Mouse (Mus musculus) T-helper 1 cell (primary cell): Measurements from ENCODE around the gene Fmnl1.

ENCODE experiments used
- in situ Hi-C: fragments of 300-600 bp; cut with MboI, MseI; formaldehyde crosslinking; loops from one replicate; pipeline ENCODE4 v1.15.1; 2025; ENCODE audit warnings: high pct_unique_total_duplicates

Gene Fmnl1

DNA sequence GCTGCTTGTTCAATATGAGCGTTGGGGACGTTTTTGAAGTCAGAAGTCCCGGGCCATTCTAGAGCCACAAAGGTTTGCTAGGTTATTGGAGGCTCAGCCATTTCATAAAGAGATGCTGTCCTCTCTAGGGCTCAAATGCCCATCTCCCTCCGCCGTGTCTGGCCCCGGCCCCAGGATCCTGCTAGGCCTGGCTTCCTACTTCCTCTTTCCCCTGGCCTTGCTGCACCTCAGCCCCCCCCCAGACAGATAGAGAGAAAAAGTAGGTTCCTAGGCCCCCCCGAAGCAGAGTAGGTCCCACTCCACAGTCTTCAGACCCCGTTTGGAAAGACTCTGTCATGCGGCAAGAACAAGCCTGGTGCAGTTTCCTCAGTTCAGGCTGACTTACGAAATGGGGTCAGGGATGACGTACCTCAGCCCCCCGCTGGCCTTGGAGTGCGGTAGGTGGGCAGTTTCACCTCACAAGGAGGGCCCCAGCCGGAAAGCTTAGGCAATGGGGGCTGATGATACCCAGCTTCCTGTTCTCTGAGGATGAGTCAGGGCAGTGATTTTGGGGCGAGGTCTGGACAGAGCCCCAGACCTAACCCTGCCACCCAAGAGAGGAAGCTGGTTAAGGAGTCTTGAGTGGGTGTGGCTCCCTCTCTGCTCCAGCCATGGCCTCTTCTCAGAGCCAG is 7.0 kb downstream of the Fmnl1 start:
- in situ Hi-C loops: loop anchor here (10.0 kb wide), 1 partner anchor 87 kb away; the partner anchor contains the start of gene Map3k14

DNA sequence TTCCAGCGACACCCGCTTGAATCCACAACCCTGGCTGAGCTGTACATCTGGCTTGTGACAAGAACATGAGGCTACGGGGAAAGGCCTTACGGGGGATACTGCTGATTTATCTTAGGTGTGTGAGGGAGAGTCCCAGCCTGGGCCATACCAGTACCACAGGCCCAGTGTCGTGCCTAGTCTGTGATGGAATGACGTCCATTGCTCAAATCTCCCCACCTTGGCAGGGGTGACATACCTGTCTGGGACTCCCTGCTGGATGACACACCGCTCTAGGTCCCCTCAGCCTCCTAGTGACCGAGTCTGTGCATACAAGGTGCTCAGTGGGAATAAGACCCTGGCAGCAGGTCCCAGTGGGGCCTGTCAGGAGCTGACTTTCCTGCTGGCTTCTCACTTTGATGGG is 7.8 kb downstream of the Fmnl1 start:
- in situ Hi-C loops: loop anchor here (10.0 kb wide), 1 partner anchor 86 kb away; the partner anchor contains the start of gene Map3k14

DNA sequence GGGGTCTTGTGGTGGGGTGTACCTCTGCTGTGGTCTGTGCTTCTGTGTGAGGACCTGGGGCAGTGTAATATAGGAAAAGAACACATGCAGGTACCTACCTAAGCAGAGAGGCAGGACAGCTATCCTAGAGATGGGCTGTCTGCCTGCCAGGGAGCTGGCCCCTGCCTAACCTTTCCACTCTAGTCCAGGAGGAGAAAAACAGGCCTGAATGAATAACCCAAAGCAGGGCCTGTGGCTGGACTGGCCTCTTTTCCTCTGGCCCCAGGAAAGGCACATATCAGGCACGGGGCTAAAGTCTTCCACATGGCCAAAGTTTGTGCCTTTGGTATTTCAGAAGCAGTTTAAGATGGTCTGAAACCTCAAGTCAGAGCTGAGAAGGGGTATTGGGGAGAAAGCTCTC is 9.5 kb downstream of the Fmnl1 start:
- in situ Hi-C loops: no loop called here

DNA sequence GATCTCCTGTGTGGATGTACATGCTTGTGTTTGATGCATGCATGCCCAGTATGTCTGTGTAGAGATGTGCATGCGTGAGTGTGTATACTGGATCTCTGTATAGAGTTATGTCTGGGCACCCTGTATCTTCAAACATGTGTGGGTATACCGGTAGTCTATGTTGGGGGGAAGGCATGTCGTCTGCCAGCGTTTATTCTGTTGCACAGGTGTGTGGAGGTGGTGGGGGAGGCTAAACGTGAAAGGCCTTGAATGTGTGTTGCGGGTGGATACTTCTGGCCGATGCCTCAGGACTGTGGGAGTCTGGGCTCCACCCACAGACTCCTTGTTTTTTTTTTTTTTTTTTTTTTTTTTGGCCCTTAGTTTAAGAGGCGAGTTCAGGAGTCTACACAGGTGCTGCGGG is 10.4 kb downstream of the Fmnl1 start:
- in situ Hi-C loops: no loop called here

DNA sequence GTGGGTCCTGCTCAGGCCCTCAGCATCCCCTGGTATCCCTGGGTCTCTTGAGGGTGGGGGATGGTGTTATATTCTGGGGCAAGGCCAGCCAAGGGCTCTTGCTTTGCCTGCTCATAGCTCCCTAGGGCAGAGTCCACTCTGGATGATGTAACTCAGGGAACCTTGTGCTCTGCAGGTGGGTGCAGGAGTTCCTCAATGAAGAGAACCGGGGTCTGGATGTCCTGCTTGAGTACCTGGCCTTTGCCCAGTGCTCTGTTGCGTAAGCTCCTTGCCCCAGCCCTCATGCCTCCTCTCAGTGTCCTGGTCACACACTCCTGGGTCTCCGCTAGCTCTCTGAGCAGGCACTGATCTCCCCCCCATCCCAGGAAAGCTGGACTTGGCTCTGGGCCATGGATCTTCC is 11.0 kb downstream of the Fmnl1 start:
- in situ Hi-C loops: no loop called here

DNA sequence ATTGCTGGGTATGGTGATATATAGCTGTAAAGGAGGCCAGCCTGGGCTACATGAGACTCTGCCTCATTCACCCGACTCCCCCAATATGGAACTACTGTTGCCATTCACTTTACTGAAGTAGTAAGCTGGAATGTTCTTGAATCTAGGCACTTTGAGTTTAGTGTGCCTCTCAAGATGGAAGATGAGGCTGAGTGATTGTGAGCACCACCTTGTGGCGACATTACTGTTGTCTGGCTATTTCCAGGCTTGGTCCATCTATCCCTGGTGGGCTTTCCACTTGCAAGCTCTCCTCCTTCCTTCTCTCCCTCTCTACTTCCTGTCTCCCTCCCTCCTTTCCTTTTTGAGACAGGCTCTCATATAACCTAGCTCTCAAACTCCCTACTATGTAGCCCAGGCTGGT is 14.0 kb downstream of the Fmnl1 start:
- in situ Hi-C loops: no loop called here

DNA sequence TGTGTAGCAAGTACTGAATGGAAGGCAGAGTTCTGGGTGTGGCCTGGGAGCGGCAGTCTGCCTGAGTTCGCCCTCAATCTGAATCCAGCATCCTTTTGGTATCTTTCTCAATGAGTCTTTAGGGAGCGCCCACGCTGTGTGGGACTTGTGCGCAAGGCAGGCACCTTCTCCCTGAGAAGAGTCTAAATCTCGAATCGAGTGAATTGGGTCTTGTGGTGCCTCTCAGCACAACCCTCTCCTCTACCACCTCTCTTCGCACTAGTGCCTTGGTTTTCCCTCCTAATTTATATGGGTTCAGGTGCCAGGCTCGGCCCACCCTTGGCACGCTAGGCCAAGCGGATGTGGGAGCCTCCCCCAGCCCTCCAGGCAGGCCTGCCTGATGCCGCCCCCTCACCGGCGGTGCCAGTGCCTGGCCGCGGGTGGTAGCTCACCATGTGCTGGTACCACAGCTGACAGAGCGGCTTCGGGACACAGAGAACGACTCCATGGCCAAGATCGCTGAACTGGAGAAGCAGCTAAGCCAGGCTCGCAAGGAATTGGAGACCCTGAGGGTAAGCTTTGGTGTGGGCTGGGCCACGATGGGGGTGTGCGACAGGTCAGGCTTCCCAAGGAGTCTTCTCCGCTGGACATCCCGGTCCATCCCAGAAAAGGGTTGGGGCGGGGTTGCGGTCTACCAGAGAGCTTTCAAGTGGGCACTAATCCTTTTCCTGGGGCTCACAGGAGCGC is 21.5 kb downstream of the Fmnl1 start:
- in situ Hi-C loops: no loop called here

DNA sequence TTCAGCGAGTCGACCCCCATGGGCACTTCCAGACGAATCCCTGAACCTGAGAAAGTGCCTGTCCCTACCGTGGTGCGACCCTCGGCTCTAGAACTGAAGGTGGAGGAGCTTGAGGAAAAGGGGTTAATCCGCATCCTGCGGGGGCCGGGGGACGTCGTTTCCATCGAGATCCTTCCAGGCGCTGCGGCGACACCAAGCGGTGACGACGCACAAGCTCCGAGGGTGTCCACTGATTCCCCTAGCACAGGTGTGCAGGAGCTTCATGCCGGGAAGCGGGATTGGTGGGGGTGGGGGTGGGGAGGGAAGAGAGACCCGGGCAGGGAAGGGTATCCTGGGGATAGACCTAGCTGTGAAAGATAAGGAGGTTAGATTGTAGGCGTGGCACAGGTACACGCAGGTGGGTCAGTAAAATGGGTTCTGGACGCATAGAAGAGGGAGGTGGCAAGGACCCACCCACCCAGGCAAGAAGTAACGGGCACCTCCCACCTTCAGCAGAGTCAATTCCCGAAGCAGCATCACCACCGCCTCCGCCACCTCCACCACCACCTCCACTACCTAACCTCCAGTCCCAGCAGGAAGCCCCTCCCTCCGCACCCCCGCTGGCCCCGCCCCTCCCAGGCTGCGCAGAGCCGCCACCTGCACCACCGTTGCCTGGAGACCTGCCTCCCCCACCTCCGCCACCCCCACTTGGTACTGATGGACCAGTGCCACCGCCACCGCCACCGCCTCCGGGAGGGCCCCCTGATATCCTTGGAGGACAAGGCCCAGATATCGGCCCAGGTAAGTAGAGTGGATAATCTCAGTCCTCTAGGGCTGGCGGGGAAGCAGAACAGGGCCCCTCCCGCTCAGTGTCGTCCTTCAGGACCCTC is 22.3 kb downstream of the Fmnl1 start:
- in situ Hi-C loops: no loop called here

DNA sequence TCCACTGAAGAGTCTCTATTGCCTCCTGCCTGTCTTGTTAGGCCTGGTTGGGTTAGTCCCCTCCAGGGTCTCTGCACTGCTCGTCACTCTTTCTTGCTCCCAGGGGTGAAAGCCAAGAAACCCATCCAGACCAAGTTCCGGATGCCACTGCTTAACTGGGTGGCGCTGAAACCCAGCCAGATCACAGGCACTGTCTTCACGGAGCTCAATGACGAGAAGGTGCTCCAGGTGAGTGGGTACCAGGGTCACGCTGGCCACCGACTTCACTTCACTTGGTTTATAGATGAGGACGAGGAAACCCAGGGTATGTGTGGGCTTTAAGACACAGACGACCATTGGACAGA is 22.9 kb downstream of the Fmnl1 start:
- in situ Hi-C loops: no loop called here

DNA sequence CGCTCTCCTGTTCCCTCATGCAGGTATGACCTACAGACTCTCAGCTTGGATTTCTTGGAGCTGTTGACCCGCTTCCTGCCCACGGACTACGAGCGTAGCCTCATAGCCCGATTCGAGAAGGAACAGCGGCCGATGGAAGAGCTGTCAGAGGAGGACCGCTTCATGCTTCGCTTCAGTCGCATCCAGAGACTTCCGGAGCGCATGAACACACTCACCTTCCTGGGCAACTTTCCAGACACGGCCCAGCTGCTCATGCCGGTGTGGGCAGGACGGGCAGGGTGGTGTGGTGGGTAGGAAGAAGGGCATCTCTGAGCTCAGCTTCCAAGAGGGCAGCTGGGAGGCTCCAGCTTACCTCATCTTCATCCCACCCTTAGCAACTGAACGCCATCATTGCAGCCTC is 24.3 kb downstream of the Fmnl1 start:
- in situ Hi-C loops: no loop called here

DNA sequence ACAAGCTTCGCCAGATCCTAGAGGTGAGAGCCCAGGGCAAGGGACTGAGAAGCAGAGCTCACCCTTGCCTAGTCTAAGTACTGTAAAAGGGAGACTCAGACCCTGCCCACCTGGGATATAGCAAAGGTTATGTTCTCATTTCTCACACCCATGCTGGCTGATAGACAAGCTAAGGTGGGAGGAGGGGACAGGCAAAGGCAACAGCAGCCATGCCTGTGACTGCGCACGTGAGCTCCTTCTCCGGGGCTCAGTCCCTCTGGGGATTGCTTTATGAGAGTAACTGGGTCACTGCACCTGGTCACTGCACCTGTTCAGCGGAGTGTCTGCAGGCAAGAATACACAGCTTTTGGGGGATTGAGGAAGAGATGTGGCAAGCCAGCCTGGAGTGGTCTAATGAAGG is 24.7 kb downstream of the Fmnl1 start:
- in situ Hi-C loops: no loop called here

DNA sequence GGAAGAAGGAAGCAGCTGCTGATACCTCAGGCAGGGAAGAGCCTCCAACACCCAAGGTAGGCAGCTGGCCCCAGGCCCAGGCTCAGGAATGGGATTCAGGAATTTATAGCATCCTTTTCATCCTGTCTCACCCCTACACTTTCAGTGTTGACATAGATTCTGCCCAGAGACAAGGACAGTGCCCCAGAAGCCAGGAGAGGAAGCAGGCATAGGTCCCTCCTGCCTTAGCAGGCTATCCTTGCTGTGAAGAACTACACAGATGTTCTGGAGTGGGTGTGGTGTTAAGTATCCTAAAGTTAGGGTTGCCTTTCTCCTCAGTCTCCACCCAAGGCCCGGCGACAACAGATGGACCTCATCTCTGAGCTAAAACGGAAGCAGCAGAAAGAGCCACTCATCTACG is 26.4 kb downstream of the Fmnl1 start:
- in situ Hi-C loops: no loop called here

DNA sequence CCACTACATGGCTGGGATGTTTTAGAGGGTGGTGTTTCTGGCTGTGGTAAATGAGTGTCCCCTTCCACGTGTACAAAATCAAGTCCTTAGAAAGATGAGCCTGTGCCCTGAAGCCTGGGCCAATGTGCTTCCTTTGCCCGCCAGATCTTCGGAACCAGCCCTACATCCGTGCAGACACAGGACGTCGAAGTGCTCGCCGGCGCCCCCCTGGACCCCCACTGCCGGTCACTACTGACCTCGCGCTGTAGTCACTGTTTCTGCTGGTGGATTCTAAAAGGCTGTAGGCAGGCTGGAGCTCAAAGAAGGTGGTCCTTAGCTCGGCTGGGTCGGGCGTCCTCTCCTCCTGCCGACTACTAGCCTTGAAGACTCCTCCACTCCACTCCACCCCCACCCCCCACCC is 27.4 kb downstream of the Fmnl1 start:
- in situ Hi-C loops: no loop called here

DNA sequence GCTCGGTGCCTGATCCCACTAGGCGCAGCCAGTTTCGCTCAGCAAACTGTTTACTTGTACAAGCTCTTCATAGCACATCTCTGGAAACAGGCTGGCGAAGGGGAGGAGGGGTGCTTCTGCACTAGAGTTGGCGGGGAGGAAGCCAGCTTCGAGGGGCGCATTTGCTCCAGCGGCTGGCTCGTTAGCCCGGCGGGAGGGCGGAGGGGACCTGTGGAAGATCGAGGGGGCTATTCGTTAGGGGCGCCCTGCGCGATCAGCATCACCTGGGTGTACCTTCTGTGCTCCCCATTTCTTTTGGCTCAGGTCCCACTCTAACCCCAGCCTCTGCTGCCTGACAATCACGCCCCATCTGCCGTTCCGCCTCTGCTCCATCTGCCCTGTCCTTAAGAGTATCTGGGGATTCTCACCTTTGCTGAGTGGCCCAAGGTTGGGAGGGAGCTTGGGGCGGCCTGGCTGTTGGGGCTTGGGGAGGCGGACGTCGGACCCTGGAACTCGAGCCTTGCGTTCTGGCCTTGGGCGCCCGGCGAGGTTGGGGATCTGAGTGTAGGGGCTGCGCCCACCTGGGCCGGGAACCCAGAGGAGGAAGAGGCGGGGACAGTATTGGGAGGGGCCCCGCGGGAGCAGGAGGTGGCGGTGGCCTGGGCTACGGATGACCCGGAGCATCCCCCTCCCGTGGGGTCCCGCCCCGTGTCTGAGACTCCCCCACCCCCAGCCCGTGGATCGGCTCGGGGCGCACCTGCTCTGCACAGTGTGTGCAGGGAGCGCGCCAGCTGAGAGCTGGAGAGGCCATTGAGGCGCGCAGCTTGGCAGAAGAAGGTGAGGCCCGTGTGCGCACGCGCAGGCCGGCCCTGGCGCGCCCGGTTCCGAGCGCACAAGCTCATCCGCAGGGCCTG is 28.2 kb downstream of the Fmnl1 start:
- in situ Hi-C loops: no loop called here

DNA sequence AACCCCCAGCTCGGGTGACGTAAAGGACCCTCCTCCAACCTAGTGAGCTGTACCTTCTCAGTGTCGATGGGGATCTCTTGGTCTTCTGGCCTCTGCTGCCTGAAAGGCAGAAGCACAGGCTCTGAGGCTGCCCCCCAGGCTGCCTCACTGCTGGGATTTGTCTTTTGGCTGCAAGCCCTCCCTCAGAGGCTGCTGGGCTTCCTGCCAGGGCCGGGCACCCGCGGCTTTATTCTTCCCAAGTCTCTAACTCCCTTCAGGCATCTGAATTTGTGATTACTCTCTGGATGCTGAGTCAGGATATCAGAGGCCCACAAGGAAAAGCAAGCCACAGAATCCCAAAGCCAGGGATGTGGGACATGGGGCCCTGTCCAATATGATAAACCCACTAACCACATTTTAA is 30.8 kb downstream of the Fmnl1 start:
- in situ Hi-C loops: loop anchor here (10.0 kb wide), 1 partner anchor 953 kb away; no protein-coding TSS in a partner anchor

DNA sequence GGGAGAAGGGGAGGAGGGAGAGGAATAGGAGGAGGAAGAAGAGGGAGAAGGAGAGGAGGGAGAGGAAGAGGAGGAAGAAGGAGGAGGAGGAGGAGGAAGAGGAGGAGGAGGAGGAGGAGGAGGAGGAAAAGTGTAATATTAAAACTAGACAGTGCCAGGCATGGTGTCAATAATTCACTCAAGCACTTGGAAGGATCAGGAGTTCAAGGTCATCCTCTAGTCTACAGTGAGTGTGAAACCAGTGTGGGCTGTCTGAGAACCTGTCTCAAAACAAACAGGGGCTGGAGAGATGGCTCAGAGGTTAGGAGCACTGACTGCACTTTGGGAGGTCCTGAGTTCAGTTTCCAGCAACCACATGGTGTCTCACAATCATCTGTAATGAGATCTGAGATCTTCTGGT is 31.5 kb downstream of the Fmnl1 start:
- in situ Hi-C loops: loop anchor here (10.0 kb wide), 1 partner anchor 952 kb away; no protein-coding TSS in a partner anchor

DNA sequence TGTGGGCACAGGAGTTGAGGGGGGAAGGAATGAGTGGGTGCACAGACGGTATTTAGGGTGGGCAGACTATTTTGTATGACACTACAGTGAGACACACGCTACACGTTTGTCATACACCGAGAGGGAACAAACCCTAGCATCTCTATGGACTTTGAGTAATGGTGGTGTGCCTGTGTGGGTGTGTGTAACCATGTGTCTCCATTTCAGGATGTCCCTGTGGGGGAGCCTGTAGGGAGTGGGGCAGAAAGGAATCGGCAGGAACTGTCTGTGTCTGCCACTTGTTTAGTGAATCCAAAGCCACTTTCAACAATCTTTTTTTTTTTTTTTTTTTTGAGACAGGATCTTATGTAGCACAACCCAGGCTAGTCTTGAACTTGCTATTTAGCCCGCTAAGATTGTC is 35.3 kb downstream of the Fmnl1 start:
- in situ Hi-C loops: loop anchor here (10.0 kb wide), 1 partner anchor 949 kb away; no protein-coding TSS in a partner anchor

DNA sequence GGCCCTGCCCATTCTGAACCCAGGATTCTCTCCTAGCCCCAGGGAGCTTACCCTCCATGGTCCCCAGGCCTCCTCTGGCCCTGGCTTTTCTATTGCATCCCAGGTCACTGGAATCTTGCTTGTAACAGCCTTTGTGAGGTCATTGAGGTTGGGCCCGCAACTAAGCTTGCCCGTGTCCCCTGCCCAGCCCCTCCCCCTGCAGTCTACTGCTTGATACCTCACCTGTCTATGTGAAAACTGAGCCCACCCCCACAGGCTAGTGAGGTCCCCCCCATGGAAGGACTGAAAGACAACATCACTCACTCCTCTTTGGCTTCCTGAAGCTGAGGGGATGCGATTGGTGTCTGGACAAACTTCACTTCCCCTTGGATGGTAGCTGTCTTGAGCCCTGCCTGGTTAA is 37.6 kb downstream of the Fmnl1 start, which contains the start of gene 1700023F06Rik:
1700023F06Rik (minus strand) TSS at position 101 of the 400 bp plus-strand sequence.
- in situ Hi-C loops: loop anchor here (10.0 kb wide), 1 partner anchor 946 kb away; no protein-coding TSS in a partner anchor

DNA sequence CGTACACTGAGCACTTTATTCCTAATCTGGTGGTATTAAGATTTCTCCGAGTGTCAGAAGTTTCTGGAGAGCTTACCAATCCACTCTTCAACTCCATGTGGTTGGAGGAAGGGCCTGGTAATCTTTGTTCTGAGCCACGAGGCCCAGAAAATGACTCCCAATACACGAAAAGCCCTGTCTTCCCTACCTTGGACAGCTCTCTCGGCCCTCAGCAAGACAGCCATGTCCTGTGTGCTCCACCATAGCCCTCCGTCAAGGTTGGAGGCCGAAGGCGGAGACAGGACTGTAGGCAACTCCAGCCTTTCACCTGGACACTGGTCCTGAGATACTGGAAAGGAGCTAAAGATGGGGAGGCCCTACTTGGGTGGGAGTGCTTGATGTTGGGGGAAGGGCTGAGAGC is 39.4 kb downstream of the Fmnl1 start:
- in situ Hi-C loops: no loop called here

DNA sequence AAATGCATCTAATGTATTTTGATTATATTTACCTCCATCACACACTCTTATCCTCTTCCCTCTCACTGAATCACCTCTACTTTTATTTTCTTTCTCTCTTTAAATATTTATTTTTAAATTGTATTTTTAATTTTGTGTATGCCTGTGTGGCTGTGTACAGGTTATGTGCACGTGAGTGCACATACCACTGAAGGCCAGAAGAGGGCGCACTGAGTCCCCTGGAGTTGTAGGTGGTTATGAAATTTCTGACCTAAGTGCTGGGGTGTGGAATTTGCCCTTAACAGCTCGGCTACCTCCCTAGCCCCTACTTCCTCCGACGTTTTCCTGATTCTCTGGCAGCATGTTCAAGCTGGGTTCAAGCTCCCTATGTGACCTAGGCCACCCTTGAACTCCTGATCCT is 42.8 kb downstream of the Fmnl1 start:
- in situ Hi-C loops: no loop called here

DNA sequence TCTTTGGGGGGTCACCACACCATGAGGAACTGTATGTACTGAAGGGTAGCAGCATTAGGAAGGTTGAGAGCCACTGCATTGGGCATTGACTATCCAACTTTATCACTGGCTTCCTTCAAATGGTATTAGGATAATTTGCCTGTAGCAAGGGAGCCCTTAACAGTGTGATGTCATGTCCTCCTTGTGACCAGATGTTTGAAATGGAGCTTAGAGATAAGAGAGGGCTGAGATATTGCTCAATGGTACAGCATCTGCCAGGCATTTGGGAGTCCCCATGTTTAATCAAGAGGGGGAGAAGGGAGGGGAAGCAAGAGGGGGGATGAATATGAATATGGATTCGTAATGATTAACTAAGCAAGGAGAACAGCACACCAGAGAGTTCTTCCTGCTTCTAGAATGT is 44.4 kb downstream of the Fmnl1 start:
- in situ Hi-C loops: no loop called here
